Mouse (Mus musculus) liver (tissue): ENCODE results near the gene Aebp2.
"Not testable (repeated sequence)": the region's sequence is repeated elsewhere in the genome, so short reads cannot be mapped to it uniquely, and the experiment has no call there.

Experiments
- DNase-seq: peaks from one replicate; pipeline ENCODE4 v3.0.0-alpha.2; 2020; ENCODE audit warnings: mixed read lengths

Gene Aebp2

GRCm38 (mm10) chr6:140622391-140623225 is at the start of gene Aebp2:
TSS of gene Aebp2 (plus strand) at chr6:140622663.
- peak; percentile 9 for DNase-seq

GRCm38 (mm10) chr6:140574943-140575342 is 47.5 kb upstream of the Aebp2 start:
- no peak for DNase-seq

GRCm38 (mm10) chr6:140576133-140576532 is 46.3 kb upstream of the Aebp2 start:
- no peak for DNase-seq

- DNase-seq: peak; percentile 11
Measured at GRCm38 (mm10) chr6:140576961-140577821, 45.3 kb upstream of the Aebp2 start.

GRCm38 (mm10) chr6:140577822-140578170 is 44.7 kb upstream of the Aebp2 start:
- DNase-seq: no peak

- DNase-seq: not testable (repeated sequence)
Measured at GRCm38 (mm10) chr6:140578985-140579384, 43.5 kb upstream of the Aebp2 start.

- DNase-seq: no peak
Measured at GRCm38 (mm10) chr6:140580170-140580569, 42.3 kb upstream of the Aebp2 start.

- no peak for DNase-seq
Measured at GRCm38 (mm10) chr6:140586714-140587259, 35.7 kb upstream of the Aebp2 start.

GRCm38 (mm10) chr6:140591331-140591730 is 31.1 kb upstream of the Aebp2 start:
- no peak for DNase-seq

- DNase-seq: no peak
Measured at GRCm38 (mm10) chr6:140592713-140593112, 29.8 kb upstream of the Aebp2 start.

- no peak for DNase-seq
Measured at GRCm38 (mm10) chr6:140593420-140594170, 28.9 kb upstream of the Aebp2 start.

- DNase-seq: not testable (repeated sequence)
Measured at GRCm38 (mm10) chr6:140595551-140595950, 26.9 kb upstream of the Aebp2 start.

GRCm38 (mm10) chr6:140597381-140598329 is 24.8 kb upstream of the Aebp2 start:
- no peak for DNase-seq

GRCm38 (mm10) chr6:140598516-140598915 is 23.9 kb upstream of the Aebp2 start:
- DNase-seq: no peak

- no peak for DNase-seq
Measured at GRCm38 (mm10) chr6:140599337-140599736, 23.1 kb upstream of the Aebp2 start.

- DNase-seq: not testable (repeated sequence)
Measured at GRCm38 (mm10) chr6:140600671-140601070, 21.8 kb upstream of the Aebp2 start.

- DNase-seq: no peak
Measured at GRCm38 (mm10) chr6:140601175-140601574, 21.3 kb upstream of the Aebp2 start.

GRCm38 (mm10) chr6:140603228-140603944 is 19.1 kb upstream of the Aebp2 start:
- DNase-seq: no peak

- not testable (repeated sequence) for DNase-seq
Measured at GRCm38 (mm10) chr6:140605173-140605572, 17.3 kb upstream of the Aebp2 start.

GRCm38 (mm10) chr6:140605732-140606131 is 16.7 kb upstream of the Aebp2 start:
- no peak for DNase-seq

- no peak for DNase-seq
Measured at GRCm38 (mm10) chr6:140606534-140606933, 15.9 kb upstream of the Aebp2 start.
